Mouse (Mus musculus) gastrocnemius, postnatal 4 days (tissue): ENCODE measurements around the gene Ehd1. TPM values are rescaled to one million over a fixed set of nuclear protein-coding genes. Genes with fewer than 3 reads are reported as not detected.

Experiments used
- DNase-seq, 2 experiments: peaks; one replicate each; pipeline ENCODE4 v3.0.0; 2021 to 2022; ENCODE audit warnings: low spot score in 2 of 2, mixed read lengths in 2 of 2
- total RNA-seq, 2 experiments: library from RNA; stranded (reverse); gene quantifications; 2 replicates each; pipeline ENCODE4 v1.2.3; 2021

Ehd1 gene
- total RNA-seq, 2 experiments from 2014 or later: 91.3 to 93.9 TPM

GRCm38 (mm10) chr19:6253021-6253420, 23.5 kb upstream of the Ehd1 start:
- no peak for DNase-seq

- no peak for DNase-seq
Observed at GRCm38 (mm10) chr19:6260428-6260827, 16.1 kb upstream of the Ehd1 start.

- DNase-seq: no peak
Observed at GRCm38 (mm10) chr19:6260946-6261345, 15.6 kb upstream of the Ehd1 start.

GRCm38 (mm10) chr19:6261379-6261778, 15.1 kb upstream of the Ehd1 start:
- DNase-seq: no peak

GRCm38 (mm10) chr19:6262222-6262621, 14.3 kb upstream of the Ehd1 start:
- peak in 1 of 2 experiments; percentile 68 for DNase-seq

- DNase-seq: no peak
Observed at GRCm38 (mm10) chr19:6262839-6263433, 13.6 kb upstream of the Ehd1 start.

GRCm38 (mm10) chr19:6264200-6264599, 12.3 kb upstream of the Ehd1 start:
- DNase-seq: no peak

- no peak for DNase-seq
Observed at GRCm38 (mm10) chr19:6264945-6265344, 11.6 kb upstream of the Ehd1 start.

- DNase-seq: no peak
Observed at GRCm38 (mm10) chr19:6265727-6266182, 10.8 kb upstream of the Ehd1 start.

- no peak for DNase-seq
Observed at GRCm38 (mm10) chr19:6267306-6268169, 9.0 kb upstream of the Ehd1 start.

GRCm38 (mm10) chr19:6268170-6268528, 8.4 kb upstream of the Ehd1 start:
- DNase-seq: peak; percentile 84 to 89

GRCm38 (mm10) chr19:6268670-6269132, 7.8 kb upstream of the Ehd1 start:
- DNase-seq: no peak

- no peak for DNase-seq
Observed at GRCm38 (mm10) chr19:6269798-6270475, 6.6 kb upstream of the Ehd1 start.

GRCm38 (mm10) chr19:6270661-6271060, 5.9 kb upstream of the Ehd1 start:
- DNase-seq: no peak

GRCm38 (mm10) chr19:6271206-6271605, 5.3 kb upstream of the Ehd1 start:
- no peak for DNase-seq

GRCm38 (mm10) chr19:6272053-6272452, 4.5 kb upstream of the Ehd1 start:
- no peak for DNase-seq

- no peak for DNase-seq
Observed at GRCm38 (mm10) chr19:6272738-6273137, 3.8 kb upstream of the Ehd1 start.

GRCm38 (mm10) chr19:6273592-6273991, 2.9 kb upstream of the Ehd1 start:
- no peak for DNase-seq

GRCm38 (mm10) chr19:6273998-6274608, 2.4 kb upstream of the Ehd1 start:
- no peak for DNase-seq

GRCm38 (mm10) chr19:6275740-6276389, 660 bp upstream of the Ehd1 start:
- DNase-seq: no peak
